Mouse (Mus musculus) small intestine, adult 2 months (tissue): ENCODE measurements around the gene Msh6.
"Not testable (repeated sequence)": the region's sequence is repeated elsewhere in the genome, so short reads cannot be mapped to it uniquely, and the experiment has no call there.

Experiments used
- CTCF ChIP-seq: fragments of 200-500 bp; IDR thresholded peaks from 2 replicates; pipeline ENCODE4 v1.5.1; 2012; ENCODE audit warnings: low read depth, mild to moderate bottlenecking, control low read depth, inconsistent platforms, low read length, moderate library complexity, mixed read lengths; ENCODE audit not compliant: insufficient replicate concordance, insufficient read length; ENCODE audit errors: extremely low read depth
- POLR2A ChIP-seq: fragments of 200-500 bp; IDR thresholded peaks from 2 replicates; pipeline ENCODE4 v1.6.1; 2012; ENCODE audit warnings: low read depth, mild to moderate bottlenecking, control low read depth, inconsistent platforms, low read length, moderate library complexity

GRCm38 (mm10) chr17:87959931-87960330, 14.9 kb upstream of the Msh6 start:
- not testable (repeated sequence) for TF ChIP-seq POLR2A, CTCF
